Mouse (Mus musculus) T-helper 17 cell (primary cell): ENCODE results near the gene E030025P04Rik.

Experiments
- in situ Hi-C, 2 experiments: fragments of 300-600 bp; cut with MboI, MseI; formaldehyde crosslinking; loops; 1 replicate in 1 of 2; 2 replicates in 1 of 2; pipeline ENCODE4 v1.15.1; 2025; ENCODE audit warnings: high pct_unique_total_duplicates in 2 of 2

The E030025P04Rik gene

DNA sequence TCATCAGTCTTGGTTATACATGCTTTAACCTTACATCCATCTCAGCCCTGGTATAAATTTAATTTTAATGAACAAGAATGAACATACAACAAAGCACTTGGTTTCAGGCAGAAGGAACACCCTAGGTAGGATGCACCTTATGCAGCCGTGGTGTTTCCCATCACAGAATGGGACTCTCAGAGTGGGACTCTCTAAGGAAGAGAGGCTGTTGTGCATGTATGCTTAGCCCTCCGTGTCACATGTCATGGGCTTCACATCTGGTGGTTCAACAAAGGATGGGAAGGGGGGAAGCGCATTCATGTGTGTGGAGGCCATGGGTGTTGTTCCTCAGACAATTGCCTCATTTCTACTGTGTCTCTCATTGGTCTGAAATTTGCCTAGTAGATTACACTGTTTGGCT is 40.8 kb downstream of the E030025P04Rik start:
- in situ Hi-C loops = no loop called here

GRCm38 (mm10) chr11:109102646-109103045 is 41.5 kb downstream of the E030025P04Rik start:
- in situ Hi-C loops = no loop called here

- in situ Hi-C loops = no loop called here
Measured at GRCm38 (mm10) chr11:109100266-109100665, 43.9 kb downstream of the E030025P04Rik start.

DNA sequence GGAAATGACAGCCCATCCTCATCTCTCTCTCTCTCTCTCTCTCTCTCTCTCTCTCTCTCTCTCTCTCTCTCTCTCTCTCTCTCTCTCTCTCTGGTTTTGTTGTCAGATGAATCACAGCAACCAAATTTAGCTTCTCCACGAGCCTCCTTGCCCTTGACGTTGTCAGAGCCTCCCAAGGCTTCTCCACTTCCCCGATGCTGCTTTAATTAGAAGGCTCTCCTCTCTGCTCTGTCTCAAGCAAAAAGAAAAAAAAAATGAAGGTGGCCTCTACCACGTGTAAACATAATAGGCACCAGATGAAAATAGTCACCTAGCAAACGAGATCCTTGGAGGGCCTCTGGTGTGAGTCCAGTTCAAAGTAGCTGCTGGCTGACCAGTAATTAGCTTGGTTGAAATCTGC is 52.3 kb downstream of the E030025P04Rik start:
- in situ Hi-C loops = no loop called here
